ENCODE assay signal across 38 mouse cellular contexts in genomic region chr15:6406771-6407170, GRCm38 (mm10). TPM values are rescaled to one million over a fixed set of nuclear protein-coding genes. Genes with fewer than 3 reads are reported as not detected.
DNase-seq lines count a peak whose midpoint lies in the region; ATAC-seq and TF ChIP-seq lines count a peak whose summit lies in the region.
"Had no signal": no experiment of that assay in that cellular context is flagged by ENCODE, and none has a peak within 500 bp of the region (broad histone marks: within the 10 kb centered on the region; RNA-seq: fewer than 3 reads in every experiment).

No protein-coding gene starts in this region.

- TF ChIP-seq CTCF in intestine, postnatal 0 days (IDR thresholded peaks at IDR 0.05; ENCODE audit: low read depth), result no peak
- TF ChIP-seq CTCF in kidney, postnatal 0 days (IDR thresholded peaks at IDR 0.05; ENCODE audit: low read depth), result no peak

- no peaks in the 10 kb centered on the region for H3K4me1 ChIP-seq in intestine, embryonic 15.5 days (replicated peaks)
- H3K4me1 ChIP-seq in intestine, postnatal 0 days (replicated peaks; ENCODE audit: control insufficient read depth, insufficient read depth, low read length), result 0 out of 2 replicates have a peak, but pooled peaks cover 4% of the 10 kb centered on the region
- no peaks in the 10 kb centered on the region; the same call in 1 of the 2 replicates for H3K4me1 ChIP-seq in kidney, postnatal 0 days (replicated peaks; ENCODE audit: insufficient read depth, low read length)
- H3K4me1 ChIP-seq in intestine, embryonic 16.5 days (ENCODE audit: control insufficient read depth, insufficient read depth, low read length), result peaks cover 3% of the 10 kb centered on the region
- H3K4me1 ChIP-seq: forebrain, embryonic 12.5 days; hindbrain, embryonic 10.5 days; hindbrain, embryonic 15.5 days; lung, embryonic 15.5 days; neural tube, embryonic 12.5 days had no signal

- no peaks in the 10 kb centered on the region for H3K27me3 ChIP-seq in intestine, embryonic 15.5 days (replicated peaks)
- H3K27me3 ChIP-seq in intestine, postnatal 0 days (replicated peaks; ENCODE audit: control insufficient read depth, insufficient read depth, low read length), result no peaks in the 10 kb centered on the region
- H3K27me3 ChIP-seq in kidney, postnatal 0 days (ENCODE audit: insufficient read depth, low read length), result no peaks in the 10 kb centered on the region
- H3K27me3 ChIP-seq in intestine, embryonic 16.5 days (replicated peaks; ENCODE audit: control insufficient read depth, insufficient read depth, low read length), result no peaks in the 10 kb centered on the region
- H3K27me3 ChIP-seq: forebrain, embryonic 12.5 days; heart, embryonic 13.5 days; hindbrain, embryonic 15.5 days; limb, embryonic 13.5 days; lung, embryonic 15.5 days; neural tube, embryonic 12.5 days had no signal

- H3K9ac ChIP-seq in intestine, embryonic 15.5 days, result no peak overlapping the region
- no peak overlapping the region for H3K9ac ChIP-seq in intestine, postnatal 0 days (ENCODE audit: low read depth, low read length)
- no peak overlapping the region for H3K9ac ChIP-seq in kidney, postnatal 0 days (ENCODE audit: low read depth, low read length)
- H3K9ac ChIP-seq in intestine, embryonic 16.5 days (ENCODE audit: low read depth, low read length), result no peak overlapping the region
- H3K9ac ChIP-seq: forebrain, embryonic 12.5 days; forebrain, postnatal 0 days; heart, embryonic 13.5 days; hindbrain, embryonic 15.5 days; limb, embryonic 13.5 days; lung, embryonic 15.5 days; neural tube, embryonic 12.5 days had no signal

- DNase-seq in kidney, postnatal 0 days (ENCODE audit: low spot score), result no peak
- DNase-seq in kidney, postnatal 10 days, result no peak
- DNase-seq in cerebellum, postnatal 36 days, result no peak
- DNase-seq in urinary bladder, postnatal 4 days (ENCODE audit: low spot score in 2 of 2), result no peak
- DNase-seq: adrenal gland, postnatal 36 days; cerebellum, adult 18-20 months; cerebellum, postnatal 10 days; forebrain, postnatal 0 days; gastrocnemius, postnatal 14 days; heart, adult 18-20 months; heart, postnatal 10 days; right cerebral cortex, adult 18-20 months; spleen, adult 18-20 months; thymus, adult 18-20 months; thymus, postnatal 25 days had no signal

- peak; percentile 39; the same call in 1 of the 2 replicates for ATAC-seq in intestine, embryonic 15.5 days
- no peak for ATAC-seq in intestine, postnatal 0 days
- ATAC-seq in kidney, postnatal 0 days (replicated peaks; ENCODE audit: low FRiP score, low read depth), result no peak
- 0 out of 2 replicates have a peak, but pooled peaks have one; percentile 60 for ATAC-seq in intestine, embryonic 16.5 days
- ATAC-seq: CD4-positive, CD25-positive, alpha-beta regulatory T cell, adult 4 months; forebrain, postnatal 0 days; inflammation-experienced regulatory T-cells, adult 6 months had no signal

- no peaks in the 10 kb centered on the region for H3K36me3 ChIP-seq in intestine, embryonic 15.5 days
- no peaks in the 10 kb centered on the region for H3K36me3 ChIP-seq in intestine, postnatal 0 days (ENCODE audit: control insufficient read depth, insufficient read depth)
- H3K36me3 ChIP-seq in kidney, postnatal 0 days (ENCODE audit: insufficient read depth, low read length), result no peaks in the 10 kb centered on the region
- no peaks in the 10 kb centered on the region for H3K36me3 ChIP-seq in intestine, embryonic 16.5 days (ENCODE audit: control insufficient read depth, insufficient read depth, low read length)
- H3K36me3 ChIP-seq: forebrain, embryonic 12.5 days; heart, embryonic 13.5 days; hindbrain, embryonic 10.5 days; hindbrain, embryonic 15.5 days; lung, embryonic 15.5 days; neural tube, embryonic 12.5 days had no signal

- 88% methylated on average over 6 of the region's 6 CpGs for WGBS in intestine, embryonic 15.5 days
- WGBS in intestine, postnatal 0 days, result 76% methylated on average over 6 of the region's 6 CpGs
- 82% methylated on average over 6 of the region's 6 CpGs for WGBS in kidney, postnatal 0 days
- WGBS in intestine, embryonic 16.5 days, result 89% methylated on average over 6 of the region's 6 CpGs

- no peak overlapping the region for H3K27ac ChIP-seq in intestine, embryonic 15.5 days
- H3K27ac ChIP-seq in intestine, postnatal 0 days (ENCODE audit: low read depth, low read length), result no peak overlapping the region
- 0 out of 2 replicates have a peak overlapping the region, but pooled peaks have one; percentile 19 for H3K27ac ChIP-seq in kidney, postnatal 0 days
- H3K27ac ChIP-seq in intestine, embryonic 16.5 days (ENCODE audit: low read length), result no peak overlapping the region
- H3K27ac ChIP-seq: forebrain, embryonic 12.5 days; heart, embryonic 13.5 days; hindbrain, embryonic 10.5 days; hindbrain, embryonic 15.5 days; layer of hippocampus, adult 2 months; left cerebral cortex, adult 2 months; limb, embryonic 13.5 days; lung, embryonic 15.5 days; neural tube, embryonic 12.5 days; stomach, postnatal 0 days had no signal

- no peak overlapping the region for H3K4me2 ChIP-seq in intestine, embryonic 15.5 days (replicated peaks)
- no peak overlapping the region for H3K4me2 ChIP-seq in intestine, postnatal 0 days (replicated peaks; ENCODE audit: low read depth)
- no peak overlapping the region for H3K4me2 ChIP-seq in kidney, postnatal 0 days (ENCODE audit: low read length)
- H3K4me2 ChIP-seq in intestine, embryonic 16.5 days (ENCODE audit: low read depth, low read length), result no peak overlapping the region
- H3K4me2 ChIP-seq: forebrain, embryonic 12.5 days; heart, embryonic 13.5 days; hindbrain, embryonic 15.5 days; limb, embryonic 13.5 days; liver, embryonic 11.5 days; lung, embryonic 15.5 days; midbrain, embryonic 11.5 days; neural tube, embryonic 12.5 days had no signal

- H3K9me3 ChIP-seq in intestine, embryonic 15.5 days, result no peaks in the 10 kb centered on the region
- H3K9me3 ChIP-seq in intestine, postnatal 0 days (ENCODE audit: control insufficient read depth), result no peaks in the 10 kb centered on the region
- H3K9me3 ChIP-seq in kidney, postnatal 0 days (replicated peaks; ENCODE audit: low read length), result no peaks in the 10 kb centered on the region
- no peaks in the 10 kb centered on the region for H3K9me3 ChIP-seq in intestine, embryonic 16.5 days (ENCODE audit: control insufficient read depth, low read length)
- H3K9me3 ChIP-seq: forebrain, embryonic 12.5 days; heart, embryonic 13.5 days; hindbrain, embryonic 10.5 days; hindbrain, embryonic 15.5 days; limb, embryonic 13.5 days; lung, embryonic 15.5 days; neural tube, embryonic 12.5 days had no signal

- H3K4me3 ChIP-seq in intestine, embryonic 15.5 days (replicated peaks), result no peak overlapping the region
- no peak overlapping the region for H3K4me3 ChIP-seq in intestine, postnatal 0 days (ENCODE audit: low read depth, low read length)
- H3K4me3 ChIP-seq in kidney, postnatal 0 days (replicated peaks; ENCODE audit: low read depth, low read length), result no peak overlapping the region
- H3K4me3 ChIP-seq in intestine, embryonic 16.5 days (ENCODE audit: low read length), result no peak overlapping the region
- H3K4me3 ChIP-seq: erythroblast, embryonic 14.5 days; forebrain, embryonic 12.5 days; heart, embryonic 13.5 days; hindbrain, embryonic 10.5 days; hindbrain, embryonic 15.5 days; layer of hippocampus, adult 2 months; left cerebral cortex, adult 2 months; limb, embryonic 13.5 days; lung, embryonic 15.5 days; myocyte; neural tube, embryonic 12.5 days had no signal

RNA-seq across cellular contexts. Expression of gene C9, which starts 38.4 kb away (rescaled TPM):
- polyA plus RNA-seq in intestine, embryonic 15.5 days (2015; fragmentation: Nextera tagmentation; extraction: Ambion mirVana), result 2.9 and 4.2 TPM in 2 replicates
- 0.57 and 0.63 TPM in 2 replicates for polyA plus RNA-seq in intestine, postnatal 0 days (2015; fragmentation: Nextera tagmentation; extraction: Ambion mirVana)
- polyA plus RNA-seq in kidney, postnatal 0 days (2015; fragmentation: Nextera tagmentation; extraction: Ambion mirVana), result 0.08 TPM in 1 of 2 replicates, not detected in the other
- polyA plus RNA-seq in intestine, embryonic 16.5 days (2015; fragmentation: Nextera tagmentation; extraction: Ambion mirVana), result 4.2 and 5.1 TPM in 2 replicates
- polyA plus RNA-seq: brain, embryonic 14.5 days; CD4-positive, CD25-positive, alpha-beta regulatory T cell, adult 4 months; cortical plate, adult 2 months; embryonic facial prominence, embryonic 14.5 days; erythroblast, embryonic 14.5 days; forebrain, embryonic 12.5 days; forebrain, postnatal 0 days; heart, embryonic 13.5 days; hindbrain, embryonic 10.5 days; hindbrain, embryonic 15.5 days; inflammation-experienced regulatory T-cells, adult 6 months; limb, embryonic 13.5 days; lung, embryonic 15.5 days; midbrain, embryonic 11.5 days; midbrain, postnatal 0 days; myocyte; neural tube, embryonic 12.5 days; stomach, postnatal 0 days had no signal

Comparison
In these comparisons a context has a peak if more than half of its experiments do, and no peak if none do; other contexts are left out.
1. ATAC-seq: peak in intestine, embryonic 15.5 days (single experiment) and intestine, embryonic 16.5 days (single experiment); none in intestine, postnatal 0 days (single experiment) and kidney, postnatal 0 days (single experiment).